Mouse (Mus musculus) forebrain, embryonic 13.5 days (tissue): ENCODE results near the gene Atp6v0a1. TPM values are rescaled to one million over a fixed set of nuclear protein-coding genes. Genes with fewer than 3 reads are reported as not detected.

ENCODE experiments used
- ATAC-seq: fragments of 200-750 bp; cut with Nextera tagmentation; 2 replicates; pipeline ENCODE4 v1.8.0; 2017
- H3K27ac ChIP-seq: fragments of 300-500 bp; sonication (generic); 2 replicates; pipeline ENCODE4 v1.5.1; 2015; ENCODE audit warnings: inconsistent platforms, mild to moderate bottlenecking, moderate library complexity
- H3K27me3 ChIP-seq: fragments of 300-500 bp; sonication (generic); 2 replicates; pipeline ENCODE4 v1.6.1; 2015; ENCODE audit warnings: mild to moderate bottlenecking, inconsistent platforms
- H3K36me3 ChIP-seq: fragments of 300-500 bp; sonication (generic); 2 replicates; pipeline ENCODE4 v1.6.1; 2015; ENCODE audit warnings: mild to moderate bottlenecking, inconsistent platforms; ENCODE audit not compliant: poor library complexity, severe bottlenecking
- H3K4me1 ChIP-seq: fragments of 300-500 bp; sonication (generic); 2 replicates; pipeline ENCODE4 v1.6.1; 2015; ENCODE audit warnings: inconsistent platforms
- H3K4me2 ChIP-seq: fragments of 300-500 bp; sonication (generic); 2 replicates; pipeline ENCODE4 v1.6.1; 2015; ENCODE audit warnings: inconsistent platforms, mild to moderate bottlenecking, moderate library complexity
- H3K4me3 ChIP-seq: fragments of 300-500 bp; sonication (generic); 2 replicates; pipeline ENCODE4 v1.5.1; 2015; ENCODE audit warnings: mild to moderate bottlenecking, inconsistent platforms
- H3K9ac ChIP-seq: fragments of 300-500 bp; sonication (generic); 2 replicates; pipeline ENCODE4 v1.6.1; 2015; ENCODE audit warnings: mild to moderate bottlenecking, inconsistent platforms
- H3K9me3 ChIP-seq: fragments of 300-500 bp; sonication (generic); replicated peaks from 2 replicates; pipeline ENCODE4 v1.6.1; 2016; ENCODE audit warnings: inconsistent platforms
- WGBS: fragments of 180-500 bp; shearing (Covaris S2); methylation state at CpG from one replicate; pipeline ENCODE4 v1.1.7; 2015; 5-methylcytosine and 5-hydroxymethylcytosine counted together
- polyA plus RNA-seq: library from polyadenylated mRNA; unstranded; fragments of >200 nt; fragmentation: Nextera tagmentation; extraction: Ambion mirVana; gene quantifications from 2 replicates; pipeline ENCODE4 v1.2.1, GENCODE M21; 2015

Atp6v0a1 gene
- polyA plus RNA-seq, 1 experiment from 2014 or later = 52.9 TPM

- Histone ChIP-seq H3K4me3 (peak overlapping the region; percentile 25), H3K27me3 (peaks cover 28% of the 10 kb centered on the region), H3K9ac (peak overlapping the region; percentile 41; the same call in 1 of the 2 replicates), H3K36me3 (no peaks in the 10 kb centered on the region), H3K27ac (no peak overlapping the region), H3K9me3 (no peaks in the 10 kb centered on the region), H3K4me1 (peaks cover 7% of the 10 kb centered on the region; the same call in 1 of the 2 replicates), H3K4me2 (peak overlapping the region; percentile 60)
- ATAC-seq = peak; percentile 51; the same call in 1 of the 2 replicates
- 3% methylated on average over 20 of the region's 20 CpGs for WGBS
Observed at GRCm38 (mm10) chr11:100983125-100983777, 26.0 kb upstream of the Atp6v0a1 start.

- 80% methylated on average over 7 of the region's 7 CpGs for WGBS
- H3K27ac ChIP-seq = no peak overlapping the region
- no peak overlapping the region; the same call in 1 of the 2 replicates for H3K4me2 ChIP-seq
- H3K4me3 ChIP-seq = no peak overlapping the region
- H3K4me1 ChIP-seq = peaks cover 7% of the 10 kb centered on the region; the same call in 1 of the 2 replicates
- ATAC-seq = no peak
- no peaks in the 10 kb centered on the region for H3K9me3 ChIP-seq
- peaks cover 28% of the 10 kb centered on the region for H3K27me3 ChIP-seq
- H3K36me3 ChIP-seq = no peaks in the 10 kb centered on the region
- H3K9ac ChIP-seq = no peak overlapping the region
Observed at GRCm38 (mm10) chr11:100983778-100984131, 25.5 kb upstream of the Atp6v0a1 start.

- Histone ChIP-seq H3K4me3 (no peak overlapping the region), H3K9me3 (no peaks in the 10 kb centered on the region), H3K27me3 (peaks cover 28% of the 10 kb centered on the region), H3K4me1 (peaks cover 7% of the 10 kb centered on the region; the same call in 1 of the 2 replicates), H3K9ac (no peak overlapping the region), H3K36me3 (no peaks in the 10 kb centered on the region), H3K27ac (no peak overlapping the region), H3K4me2 (no peak overlapping the region)
- WGBS = 55% methylated on average over 3 of the region's 3 CpGs
- no peak for ATAC-seq
Observed at GRCm38 (mm10) chr11:100985607-100986006, 23.6 kb upstream of the Atp6v0a1 start.

DNA sequence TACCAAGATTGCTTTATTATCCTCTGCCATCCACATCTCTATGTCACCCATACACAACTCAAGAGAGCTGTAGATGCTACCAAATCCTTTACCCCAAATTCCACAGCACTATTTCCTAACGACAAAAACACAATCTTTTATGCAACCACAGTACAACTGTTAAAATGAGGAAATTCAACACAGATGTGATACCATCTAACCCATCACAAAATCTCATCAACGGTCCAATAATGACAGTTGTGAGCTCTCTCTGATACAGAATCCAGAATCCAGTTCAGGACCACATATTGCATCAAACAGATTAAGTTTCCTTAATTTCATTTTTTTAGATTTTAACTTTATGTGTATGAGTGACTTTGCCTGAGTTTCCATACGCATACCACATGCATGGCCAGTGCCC is 20.6 kb upstream of the Atp6v0a1 start:
- no peak for ATAC-seq
- 0 out of 2 replicates have a peak, but pooled peaks cover 5% of the 10 kb centered on the region for H3K27me3 ChIP-seq
- WGBS = 81% methylated on average over 3 of the region's 3 CpGs
- H3K4me3 ChIP-seq = no peak overlapping the region
- H3K36me3 ChIP-seq = no peaks in the 10 kb centered on the region
- H3K27ac ChIP-seq = no peak overlapping the region
- no peaks in the 10 kb centered on the region for H3K4me1 ChIP-seq
- no peak overlapping the region for H3K9ac ChIP-seq
- no peak overlapping the region for H3K4me2 ChIP-seq
- H3K9me3 ChIP-seq = no peaks in the 10 kb centered on the region

- WGBS = 66% methylated on average over 2 of the region's 2 CpGs
- no peak for ATAC-seq
- no peaks in the 10 kb centered on the region for H3K9me3 ChIP-seq
Observed at GRCm38 (mm10) chr11:100989666-100990065, 19.6 kb upstream of the Atp6v0a1 start.

DNA sequence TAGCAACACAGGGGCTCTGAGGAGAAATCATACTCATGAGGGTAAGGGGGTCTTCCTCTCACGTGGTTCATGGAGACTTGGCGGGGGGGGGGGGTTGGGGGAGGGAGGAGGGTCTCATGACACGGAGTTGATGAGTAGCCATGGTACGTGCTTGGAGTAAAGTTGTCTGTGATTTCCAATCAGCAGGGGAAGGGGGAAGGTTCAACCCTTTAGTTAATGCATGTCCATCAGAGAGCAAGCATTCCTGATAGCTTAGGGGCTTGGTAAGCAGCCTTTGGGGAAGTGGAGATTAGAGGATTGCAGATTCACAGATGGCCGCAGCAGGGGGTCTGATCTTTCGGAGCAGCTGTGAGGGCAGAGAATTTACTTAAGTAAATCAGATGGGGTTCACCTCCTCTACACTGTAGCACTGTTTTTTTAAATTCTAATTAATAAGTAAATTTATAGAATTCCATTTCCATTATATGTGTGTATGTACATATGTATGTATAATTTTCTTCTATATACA is 18.2 kb upstream of the Atp6v0a1 start:
- no peak overlapping the region for H3K27ac ChIP-seq
- ATAC-seq = no peak
- no peaks in the 10 kb centered on the region for H3K36me3 ChIP-seq

More at GRCm38 (mm10) chr11:100989666-100990065, 19.6 kb upstream of the Atp6v0a1 start:
- no peaks in the 10 kb centered on the region for H3K4me1 ChIP-seq
- no peak overlapping the region for H3K9ac ChIP-seq
- no peak overlapping the region for H3K4me2 ChIP-seq
- H3K27me3 ChIP-seq = 0 out of 2 replicates have a peak, but pooled peaks cover 3% of the 10 kb centered on the region
- no peak overlapping the region for H3K27ac ChIP-seq
- H3K36me3 ChIP-seq = no peaks in the 10 kb centered on the region
- no peak overlapping the region for H3K4me3 ChIP-seq

DNA sequence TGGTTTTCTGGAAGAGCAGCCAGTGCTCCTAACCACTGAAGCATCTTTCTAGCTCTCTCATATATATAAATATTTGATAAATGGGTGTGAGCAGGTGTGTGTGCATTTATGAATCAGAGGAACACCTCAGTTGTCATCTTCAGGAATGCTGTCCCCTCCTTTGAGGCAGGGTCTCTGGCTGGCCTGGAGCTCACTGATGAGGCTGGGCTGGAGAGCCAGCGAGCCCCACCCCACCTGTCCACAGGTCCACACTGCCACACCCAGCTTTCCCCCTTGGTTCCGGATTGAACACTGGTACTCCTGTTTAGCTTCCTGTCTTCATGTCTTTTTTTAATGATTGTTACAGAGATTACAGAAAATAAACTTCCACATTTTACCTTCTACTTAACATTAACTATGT is 15.8 kb upstream of the Atp6v0a1 start:
- Histone ChIP-seq H3K9me3 (no peaks in the 10 kb centered on the region), H3K9ac (no peak overlapping the region), H3K4me2 (no peak overlapping the region), H3K27me3 (no peaks in the 10 kb centered on the region), H3K4me3 (no peak overlapping the region), H3K4me1 (no peaks in the 10 kb centered on the region), H3K27ac (no peak overlapping the region), H3K36me3 (no peaks in the 10 kb centered on the region)
- no peak for ATAC-seq
- WGBS = 79% methylated on average over 2 of the region's 2 CpGs

More for the DNA sequence above, 18.2 kb upstream of the Atp6v0a1 start:
- H3K27me3 ChIP-seq = 0 out of 2 replicates have a peak, but pooled peaks cover 3% of the 10 kb centered on the region
- no peak overlapping the region for H3K9ac ChIP-seq
- no peaks in the 10 kb centered on the region for H3K9me3 ChIP-seq
- WGBS = 27% methylated on average over 4 of the region's 6 CpGs
- H3K4me1 ChIP-seq = no peaks in the 10 kb centered on the region
- no peak overlapping the region for H3K4me3 ChIP-seq
- no peak overlapping the region for H3K4me2 ChIP-seq

DNA sequence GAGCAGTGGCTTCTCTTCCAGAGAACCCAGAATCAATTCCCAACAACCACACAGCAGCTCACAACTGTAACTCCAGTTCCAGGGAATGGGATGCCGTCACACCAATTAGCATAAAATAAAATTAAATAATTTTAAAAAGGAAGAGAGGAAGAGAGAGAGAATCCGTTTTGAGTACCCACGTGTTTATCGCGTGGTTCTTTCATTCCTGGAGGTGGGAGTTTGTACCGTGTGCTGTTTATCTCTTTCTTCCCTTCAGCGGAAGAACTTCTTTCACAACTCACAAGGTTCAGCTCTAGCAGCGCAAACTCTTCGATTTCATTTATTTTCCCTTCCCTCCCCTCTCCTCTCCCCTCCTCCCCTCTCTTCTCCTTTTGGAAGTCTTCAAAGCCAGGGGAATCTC is 15.0 kb upstream of the Atp6v0a1 start:
- Histone ChIP-seq H3K4me3 (no peak overlapping the region), H3K27me3 (no peaks in the 10 kb centered on the region), H3K4me2 (no peak overlapping the region), H3K27ac (no peak overlapping the region), H3K36me3 (no peaks in the 10 kb centered on the region), H3K9me3 (no peaks in the 10 kb centered on the region), H3K4me1 (no peaks in the 10 kb centered on the region), H3K9ac (no peak overlapping the region)
- WGBS = 74% methylated on average over 9 of the region's 9 CpGs
- ATAC-seq = no peak

GRCm38 (mm10) chr11:100994655-100995054 is 14.6 kb upstream of the Atp6v0a1 start:
- Histone ChIP-seq H3K27ac (no peak overlapping the region), H3K4me3 (no peak overlapping the region), H3K27me3 (no peaks in the 10 kb centered on the region), H3K4me2 (no peak overlapping the region), H3K9ac (no peak overlapping the region), H3K9me3 (no peaks in the 10 kb centered on the region), H3K4me1 (no peaks in the 10 kb centered on the region), H3K36me3 (no peaks in the 10 kb centered on the region)
- no peak for ATAC-seq
- 75% methylated on average over 5 of the region's 5 CpGs for WGBS

GRCm38 (mm10) chr11:100996501-100996900 is 12.8 kb upstream of the Atp6v0a1 start:
- no peak overlapping the region for H3K4me3 ChIP-seq
- no peaks in the 10 kb centered on the region for H3K4me1 ChIP-seq
- H3K9ac ChIP-seq = no peak overlapping the region
- no peak overlapping the region for H3K27ac ChIP-seq
- no peaks in the 10 kb centered on the region for H3K36me3 ChIP-seq
- 89% methylated on average over 4 of the region's 4 CpGs for WGBS
- ATAC-seq = no peak
- no peaks in the 10 kb centered on the region for H3K27me3 ChIP-seq
- H3K4me2 ChIP-seq = no peak overlapping the region
- no peaks in the 10 kb centered on the region for H3K9me3 ChIP-seq

DNA sequence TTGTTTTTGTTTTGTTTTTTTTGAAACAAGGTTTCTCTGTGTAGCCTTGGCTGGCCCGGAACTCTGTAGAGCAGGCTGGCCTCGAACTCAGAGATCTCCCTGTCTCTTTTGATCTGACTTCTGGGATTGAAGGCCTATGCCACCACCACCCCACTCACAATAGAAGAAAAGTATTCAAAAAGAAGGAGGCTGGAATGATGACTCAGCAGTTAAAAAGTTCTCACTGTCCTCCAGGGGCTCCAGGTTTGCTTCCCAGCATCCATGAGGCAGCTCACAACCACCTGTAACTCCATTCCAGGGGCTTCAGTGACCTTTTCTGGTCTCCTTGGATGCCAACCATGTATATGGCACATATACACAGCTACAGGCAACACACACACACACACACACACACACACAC is 10.4 kb upstream of the Atp6v0a1 start:
- 91% methylated on average over 2 of the region's 2 CpGs for WGBS
- H3K36me3 ChIP-seq = no peaks in the 10 kb centered on the region
- no peak overlapping the region for H3K9ac ChIP-seq
- H3K4me3 ChIP-seq = no peak overlapping the region
- H3K4me1 ChIP-seq = no peaks in the 10 kb centered on the region
- no peaks in the 10 kb centered on the region for H3K27me3 ChIP-seq
- no peak overlapping the region for H3K4me2 ChIP-seq
- ATAC-seq = no peak
- no peaks in the 10 kb centered on the region for H3K9me3 ChIP-seq
- H3K27ac ChIP-seq = no peak overlapping the region

DNA sequence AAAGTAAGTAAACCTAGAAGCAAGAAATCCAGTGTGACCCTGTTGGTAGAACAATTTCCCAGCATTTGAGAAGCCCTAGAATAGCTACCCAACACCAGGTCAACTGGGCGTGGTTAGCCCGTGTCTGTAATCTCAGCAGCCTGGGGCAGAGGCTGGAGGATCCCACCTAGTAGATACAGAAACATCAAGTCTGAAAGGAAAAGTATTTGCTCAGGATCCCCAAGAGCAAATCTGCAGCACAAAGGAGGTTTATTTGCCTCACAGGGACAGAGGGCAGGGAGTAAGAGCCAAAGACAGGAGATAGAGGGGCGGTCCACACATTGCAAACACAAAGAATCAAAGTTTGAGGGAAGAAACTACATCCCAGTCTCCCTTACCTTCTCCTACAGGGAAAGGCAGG is 10.0 kb upstream of the Atp6v0a1 start:
- Histone ChIP-seq H3K4me2 (no peak overlapping the region), H3K9me3 (no peaks in the 10 kb centered on the region), H3K4me1 (no peaks in the 10 kb centered on the region), H3K36me3 (no peaks in the 10 kb centered on the region), H3K9ac (no peak overlapping the region), H3K27me3 (no peaks in the 10 kb centered on the region), H3K27ac (no peak overlapping the region), H3K4me3 (no peak overlapping the region)
- ATAC-seq = no peak
- 78% methylated on average over 3 of the region's 3 CpGs for WGBS
